Mouse (Mus musculus) lung, embryonic 15.5 days (tissue): ENCODE results near the gene Hnrnpa3. TPM values are rescaled to one million over a fixed set of nuclear protein-coding genes. Genes with fewer than 3 reads are reported as not detected.

ENCODE experiments used
- ATAC-seq: fragments of 200-750 bp; cut with Nextera tagmentation; 2 replicates; pipeline ENCODE4 v1.8.0; 2017; ENCODE audit warnings: moderate number of reproducible peaks, borderline replicate concordance; ENCODE audit not compliant: low FRiP score, low TSS enrichment; ENCODE audit errors: extremely low read depth
- H3K27ac ChIP-seq: fragments of 300-500 bp; sonication (generic); 2 replicates; pipeline ENCODE4 v1.5.1; 2015; ENCODE audit warnings: moderate library complexity, mild to moderate bottlenecking, inconsistent platforms
- H3K27me3 ChIP-seq: fragments of 300-500 bp; sonication (generic); 2 replicates; pipeline ENCODE4 v1.6.1; 2015; ENCODE audit warnings: inconsistent platforms
- H3K36me3 ChIP-seq: fragments of 300-500 bp; sonication (generic); 2 replicates; pipeline ENCODE4 v1.6.1; 2015; ENCODE audit warnings: inconsistent platforms
- H3K4me1 ChIP-seq: fragments of 300-500 bp; sonication (generic); 2 replicates; pipeline ENCODE4 v1.6.1; 2015; ENCODE audit warnings: inconsistent platforms
- H3K4me2 ChIP-seq: fragments of 300-500 bp; sonication (generic); 2 replicates; pipeline ENCODE4 v1.6.1; 2015; ENCODE audit warnings: inconsistent platforms, mild to moderate bottlenecking, moderate library complexity
- H3K4me3 ChIP-seq: fragments of 300-500 bp; sonication (generic); 2 replicates; pipeline ENCODE4 v1.5.1; 2015; ENCODE audit warnings: mild to moderate bottlenecking, inconsistent platforms
- H3K9ac ChIP-seq: fragments of 300-500 bp; sonication (generic); 2 replicates; pipeline ENCODE4 v1.6.1; 2015; ENCODE audit warnings: inconsistent platforms
- H3K9me3 ChIP-seq: fragments of 300-500 bp; sonication (generic); 2 replicates; pipeline ENCODE4 v1.6.1; 2016; ENCODE audit warnings: inconsistent platforms
- WGBS: fragments of 180-500 bp; shearing (Covaris S2); methylation state at CpG from one replicate; pipeline ENCODE4 v1.1.7; 2015; 5-methylcytosine and 5-hydroxymethylcytosine counted together
- polyA plus RNA-seq: library from polyadenylated mRNA; unstranded; fragments of >200 nt; fragmentation: Nextera tagmentation; extraction: Ambion mirVana; gene quantifications from 2 replicates; pipeline ENCODE4 v1.2.1, GENCODE M21; 2015

The Hnrnpa3 gene
- polyA plus RNA-seq, 1 experiment from 2014 or later = 410 TPM

DNA sequence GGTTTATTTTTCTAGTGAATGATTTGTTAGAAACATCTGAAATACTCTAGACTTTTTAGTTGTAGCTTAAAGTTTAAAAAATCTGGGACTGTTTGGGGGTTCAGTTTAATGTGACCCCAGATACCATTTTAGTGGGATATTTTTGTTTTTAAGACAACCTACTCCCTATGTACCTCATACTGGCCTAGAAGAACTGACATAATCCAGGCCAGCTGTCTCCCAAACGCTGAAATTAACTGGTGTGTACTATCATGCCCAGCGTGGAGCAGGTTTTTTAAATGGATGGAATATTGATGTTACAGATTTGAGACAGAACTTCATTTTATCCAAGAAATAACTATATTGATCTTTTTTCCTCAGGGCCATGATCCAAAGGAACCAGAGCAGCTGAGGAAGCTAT lies 2.0 kb downstream of the Hnrnpa3 start:
- Histone ChIP-seq H3K9me3 (no peaks in the 10 kb centered on the region), H3K27me3 (no peaks in the 10 kb centered on the region), H3K4me3 (peak overlapping the region; percentile 66), H3K4me2 (peak overlapping the region; percentile 72), H3K9ac (peak overlapping the region; percentile 97), H3K4me1 (peaks cover 16% of the 10 kb centered on the region), H3K36me3 (peaks cover 27% of the 10 kb centered on the region), H3K27ac (no peak overlapping the region)
- WGBS = 20% methylated on average over 2 of the region's 2 CpGs
- no peak for ATAC-seq

DNA sequence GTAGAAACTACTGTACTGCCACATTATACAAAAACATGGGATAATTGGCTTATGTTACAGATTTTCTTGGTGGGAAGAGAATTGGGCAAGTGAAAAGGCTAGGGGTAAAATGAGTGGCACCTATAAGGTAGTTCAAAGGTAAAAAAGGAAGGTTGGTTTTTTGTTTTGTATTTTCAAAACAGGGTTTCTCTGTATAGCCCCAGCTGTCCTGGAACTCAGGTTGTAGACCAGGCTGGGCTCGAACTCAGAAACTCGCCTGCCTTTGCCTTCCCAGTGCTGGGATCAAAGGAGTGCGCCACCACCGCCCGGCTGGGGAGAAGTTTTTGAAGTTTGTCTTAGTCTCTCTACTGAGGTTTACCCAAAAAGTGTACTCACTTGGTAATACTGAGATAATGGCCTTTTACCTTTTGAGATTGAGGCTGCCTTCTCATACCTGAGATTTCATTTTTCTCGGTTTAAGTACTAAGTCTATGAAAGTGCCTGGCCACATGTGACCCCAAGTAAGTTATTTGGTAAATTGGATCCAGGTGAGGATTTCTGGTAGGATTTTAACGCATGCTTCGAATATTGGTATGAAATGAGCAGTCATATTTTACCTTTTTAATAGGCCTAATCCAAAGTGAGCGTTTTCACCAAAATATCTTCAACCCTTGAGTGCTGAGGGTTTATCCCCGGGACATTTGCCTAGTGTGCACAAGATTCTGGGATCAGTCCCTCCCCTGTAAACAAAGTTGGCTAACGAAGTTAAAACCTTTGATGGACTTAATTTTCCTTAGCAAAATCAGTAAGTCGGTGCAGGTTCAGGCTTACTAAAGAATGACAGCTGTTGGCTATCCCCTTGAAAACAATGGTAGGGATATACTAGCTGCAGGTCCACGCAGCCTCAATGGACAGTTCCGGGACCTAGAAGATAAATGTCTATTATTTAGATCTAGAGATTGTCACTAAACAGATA lies 10.7 kb downstream of the Hnrnpa3 start:
- H3K27ac ChIP-seq = no peak overlapping the region
- 36% methylated on average over 14 of the region's 14 CpGs for WGBS

DNA sequence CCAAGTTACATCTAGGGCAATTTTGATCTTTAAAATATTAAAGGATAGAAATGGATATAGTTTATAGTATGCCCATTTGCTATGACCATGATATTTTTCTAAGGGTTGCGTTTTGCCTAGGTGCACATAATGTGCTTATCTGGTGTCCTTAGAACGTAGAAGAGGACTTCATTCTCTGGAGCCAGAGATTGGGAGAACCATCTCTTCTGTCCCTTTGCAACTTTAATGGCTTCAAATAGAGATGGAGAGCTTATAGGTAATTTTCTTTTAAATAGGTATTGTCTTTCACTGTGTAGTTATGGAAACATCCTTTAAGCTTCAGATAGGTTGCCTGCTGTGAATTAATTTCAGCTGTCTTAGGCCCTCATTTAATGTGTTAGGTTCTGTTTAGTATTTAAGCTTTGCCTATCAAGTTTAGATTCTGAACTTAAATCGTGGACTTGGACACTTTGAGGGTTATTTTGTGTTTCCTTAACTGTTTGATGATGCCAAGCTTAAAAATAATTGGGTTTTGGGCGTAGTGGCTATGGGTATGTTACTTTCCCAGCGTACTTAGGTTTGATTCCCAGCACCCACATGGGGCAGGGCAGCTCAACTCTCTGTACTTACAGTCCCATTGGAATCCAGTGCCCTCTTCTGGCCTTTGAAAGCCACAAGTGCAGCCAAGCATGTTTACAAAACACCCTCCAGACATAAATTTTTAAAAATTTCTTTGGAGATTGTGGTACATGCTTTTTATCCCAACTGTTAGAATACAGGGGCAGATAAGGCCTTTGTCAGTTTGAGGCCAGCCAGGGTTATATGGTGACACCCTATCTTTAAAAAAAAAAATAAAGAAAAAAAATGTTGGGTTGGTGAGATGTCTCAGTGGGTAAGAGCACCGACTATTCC lies 11.6 kb downstream of the Hnrnpa3 start:
- 0 out of 2 replicates have a peak overlapping the region, but pooled peaks have one; percentile 15 for H3K27ac ChIP-seq
- no peak for ATAC-seq
- no peak overlapping the region for H3K9ac ChIP-seq
- peaks cover 18% of the 10 kb centered on the region for H3K36me3 ChIP-seq
- H3K4me3 ChIP-seq = no peak overlapping the region
- no peaks in the 10 kb centered on the region for H3K9me3 ChIP-seq
- no peaks in the 10 kb centered on the region for H3K4me1 ChIP-seq
- H3K27me3 ChIP-seq = no peaks in the 10 kb centered on the region
- 73% methylated on average over 6 of the region's 6 CpGs for WGBS
- no peak overlapping the region for H3K4me2 ChIP-seq

More for the DNA sequence above, 10.7 kb downstream of the Hnrnpa3 start:
- no peaks in the 10 kb centered on the region for H3K4me1 ChIP-seq
- H3K4me2 ChIP-seq = no peak overlapping the region
- H3K9ac ChIP-seq = no peak overlapping the region
- H3K27me3 ChIP-seq = no peaks in the 10 kb centered on the region
- no peaks in the 10 kb centered on the region for H3K9me3 ChIP-seq
- ATAC-seq = no peak
- no peak overlapping the region for H3K4me3 ChIP-seq
- peaks cover 16% of the 10 kb centered on the region for H3K36me3 ChIP-seq

DNA sequence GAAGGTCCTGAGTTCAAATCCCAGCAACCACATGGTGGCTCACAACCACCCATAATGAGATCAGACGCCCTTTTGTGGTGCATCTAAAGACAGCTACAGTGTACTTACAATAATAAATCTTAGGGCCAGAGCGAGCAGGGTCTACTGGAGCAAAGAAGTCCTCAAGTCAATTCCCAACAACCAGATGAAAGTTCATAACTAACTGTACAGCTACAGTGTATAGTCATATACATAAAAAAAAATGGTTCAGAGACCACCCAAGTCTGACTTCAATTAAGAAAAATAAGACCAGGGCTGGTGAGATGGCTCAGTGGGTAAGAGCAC lies 12.2 kb downstream of the Hnrnpa3 start:
- no peak for ATAC-seq
- Histone ChIP-seq H3K9me3 (no peaks in the 10 kb centered on the region), H3K27ac (no peak overlapping the region), H3K9ac (no peak overlapping the region), H3K4me2 (no peak overlapping the region), H3K27me3 (no peaks in the 10 kb centered on the region), H3K4me3 (no peak overlapping the region), H3K36me3 (peaks cover 24% of the 10 kb centered on the region), H3K4me1 (no peaks in the 10 kb centered on the region)
- 77% methylated on average over 2 of the region's 2 CpGs for WGBS

DNA sequence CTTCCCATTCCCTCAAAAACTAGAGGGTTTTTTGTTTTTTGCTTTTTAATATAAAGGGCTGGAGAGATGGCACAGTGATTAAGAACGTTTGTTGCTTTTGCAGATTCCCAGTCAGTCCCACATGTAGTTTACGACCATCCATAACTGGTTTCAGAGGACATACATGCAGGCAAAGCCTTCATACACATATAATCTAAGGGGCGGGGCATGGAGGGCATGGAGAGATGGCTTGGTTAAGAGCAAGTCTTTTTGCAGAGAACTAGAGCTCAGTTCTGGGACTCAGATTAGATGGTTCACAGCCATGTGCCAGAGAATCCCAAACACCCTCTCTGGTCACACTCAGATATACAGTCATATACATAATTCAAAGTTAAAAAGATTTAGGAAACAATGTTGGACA lies 13.5 kb downstream of the Hnrnpa3 start:
- peaks cover 35% of the 10 kb centered on the region for H3K36me3 ChIP-seq
- 63% methylated on average over 3 of the region's 3 CpGs for WGBS

DNA sequence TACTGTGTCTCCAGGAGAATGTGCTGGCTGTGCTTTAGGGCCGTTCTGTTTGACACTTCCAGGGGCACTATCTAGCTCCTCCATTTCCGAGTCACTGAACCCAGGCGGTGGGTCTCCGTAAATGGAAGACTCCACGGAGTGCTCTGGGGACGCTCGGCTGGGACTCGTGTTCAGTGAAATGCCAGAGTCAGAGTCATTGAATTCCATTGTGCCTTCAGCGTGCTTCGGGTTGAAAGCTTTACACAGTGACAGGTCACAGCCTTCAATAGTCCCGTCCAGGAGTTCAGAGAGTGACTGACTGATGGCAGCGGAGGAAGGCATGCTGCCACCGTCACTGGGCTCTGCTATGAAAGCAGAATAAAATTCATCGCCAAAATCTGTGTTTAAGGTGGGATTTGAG lies 17.5 kb downstream of the Hnrnpa3 start:
- Histone ChIP-seq H3K27ac (no peak overlapping the region), H3K4me1 (peaks cover 5% of the 10 kb centered on the region; the same call in 1 of the 2 replicates), H3K9me3 (no peaks in the 10 kb centered on the region), H3K4me2 (no peak overlapping the region), H3K27me3 (no peaks in the 10 kb centered on the region), H3K4me3 (no peak overlapping the region), H3K36me3 (peaks cover 48% of the 10 kb centered on the region), H3K9ac (no peak overlapping the region)
- WGBS = 88% methylated on average over 14 of the region's 14 CpGs
- no peak for ATAC-seq

More for the DNA sequence above, 13.5 kb downstream of the Hnrnpa3 start:
- ATAC-seq = no peak
- Histone ChIP-seq H3K27me3 (no peaks in the 10 kb centered on the region), H3K27ac (no peak overlapping the region), H3K9me3 (no peaks in the 10 kb centered on the region), H3K4me3 (no peak overlapping the region), H3K4me2 (no peak overlapping the region), H3K4me1 (no peaks in the 10 kb centered on the region), H3K9ac (no peak overlapping the region)

DNA sequence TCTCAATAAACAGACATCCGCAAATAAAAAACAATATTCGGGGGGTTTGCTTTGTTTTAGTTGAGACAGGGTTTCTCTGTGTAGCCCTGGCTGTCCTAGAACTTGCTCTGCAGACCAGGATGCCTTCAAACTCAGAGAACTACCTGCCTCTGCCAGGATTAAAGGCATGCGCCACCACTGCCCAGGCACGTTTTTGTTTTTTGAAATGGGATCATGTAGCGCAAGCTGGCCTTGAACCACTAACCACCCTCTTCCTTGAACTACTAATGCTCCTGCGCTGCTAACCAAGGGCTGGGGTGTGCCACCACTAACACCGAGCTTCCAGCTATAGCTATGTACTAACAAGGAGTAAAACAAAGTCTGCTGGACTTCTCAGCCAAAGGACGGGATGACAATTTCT lies 20.9 kb downstream of the Hnrnpa3 start:
- peaks cover 31% of the 10 kb centered on the region for H3K4me1 ChIP-seq
- WGBS = 88% methylated on average over 8 of the region's 8 CpGs
- H3K36me3 ChIP-seq = peaks cover 34% of the 10 kb centered on the region
- H3K9ac ChIP-seq = no peak overlapping the region
- no peak for ATAC-seq
- no peaks in the 10 kb centered on the region for H3K9me3 ChIP-seq
- H3K4me2 ChIP-seq = no peak overlapping the region
- no peak overlapping the region for H3K4me3 ChIP-seq
- no peak overlapping the region for H3K27ac ChIP-seq
- no peaks in the 10 kb centered on the region for H3K27me3 ChIP-seq

DNA sequence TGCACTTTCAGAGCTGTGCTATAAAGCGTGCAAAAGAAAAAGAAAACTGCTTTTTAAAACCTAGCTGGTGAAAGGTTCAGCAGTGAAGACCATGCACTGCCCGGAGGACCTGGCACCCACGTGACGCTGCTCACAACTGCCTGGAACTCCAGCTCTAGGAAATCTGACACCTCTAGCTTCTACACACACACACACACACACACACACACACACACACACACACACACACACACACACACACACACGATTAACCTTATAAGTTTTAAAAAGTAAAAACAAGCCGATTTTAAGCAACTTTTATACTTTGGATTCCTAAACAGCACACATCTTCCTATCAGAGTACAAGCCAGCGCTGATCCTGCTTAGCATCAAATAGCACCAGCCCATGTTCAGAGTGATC lies 22.4 kb downstream of the Hnrnpa3 start:
- WGBS = 42% methylated on average over 7 of the region's 7 CpGs
- no peaks in the 10 kb centered on the region for H3K9me3 ChIP-seq
- no peak overlapping the region for H3K4me2 ChIP-seq
- H3K36me3 ChIP-seq = peaks cover 22% of the 10 kb centered on the region
- H3K9ac ChIP-seq = no peak overlapping the region
- no peaks in the 10 kb centered on the region for H3K27me3 ChIP-seq
- H3K27ac ChIP-seq = no peak overlapping the region
- no peak for ATAC-seq
- H3K4me1 ChIP-seq = peaks cover 41% of the 10 kb centered on the region
- no peak overlapping the region for H3K4me3 ChIP-seq

DNA sequence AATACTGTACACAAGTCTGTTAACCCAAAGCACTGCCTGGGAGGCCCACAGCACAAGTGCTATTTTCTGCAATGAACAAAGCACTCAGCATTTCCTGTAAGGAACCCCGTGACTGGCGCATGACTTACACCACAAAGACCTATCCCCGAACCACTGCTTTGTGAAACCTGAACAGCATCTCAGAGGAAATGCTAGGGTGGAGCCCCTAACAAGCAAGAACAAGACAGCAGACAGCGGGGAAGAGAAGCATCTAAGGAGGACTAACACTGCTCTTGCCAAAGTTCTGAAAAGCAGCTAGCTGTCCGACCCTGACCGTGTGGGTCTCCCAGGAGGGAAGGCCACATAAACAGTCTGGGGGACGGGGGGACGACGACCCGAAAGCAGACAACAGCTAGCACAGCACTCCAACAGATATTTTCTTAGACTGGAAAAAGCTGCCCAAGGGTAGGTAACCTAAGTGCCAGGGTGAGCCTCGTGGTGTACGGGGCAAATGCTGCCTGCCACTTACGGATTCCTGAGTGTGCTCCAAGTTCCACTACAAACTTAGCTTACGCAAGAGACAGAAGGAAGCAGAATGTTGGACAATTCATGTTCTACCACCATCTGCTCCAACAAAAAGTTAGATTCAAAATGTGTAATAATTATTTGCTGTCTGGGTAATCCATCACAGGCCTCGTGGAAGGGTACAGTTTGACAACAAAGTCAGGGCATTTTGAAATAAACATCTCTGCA lies 24.1 kb downstream of the Hnrnpa3 start:
- H3K9ac ChIP-seq = no peak overlapping the region
- ATAC-seq = peak; percentile 48; the same call in 1 of the 2 replicates
- H3K27me3 ChIP-seq = no peaks in the 10 kb centered on the region
- H3K4me2 ChIP-seq = peak overlapping the region; percentile 39
- peaks cover 11% of the 10 kb centered on the region for H3K36me3 ChIP-seq
- no peaks in the 10 kb centered on the region for H3K9me3 ChIP-seq
- peaks cover 51% of the 10 kb centered on the region for H3K4me1 ChIP-seq
- WGBS = 28% methylated on average over 15 of the region's 15 CpGs
- H3K4me3 ChIP-seq = no peak overlapping the region
- peak overlapping the region; percentile 90 for H3K27ac ChIP-seq

DNA sequence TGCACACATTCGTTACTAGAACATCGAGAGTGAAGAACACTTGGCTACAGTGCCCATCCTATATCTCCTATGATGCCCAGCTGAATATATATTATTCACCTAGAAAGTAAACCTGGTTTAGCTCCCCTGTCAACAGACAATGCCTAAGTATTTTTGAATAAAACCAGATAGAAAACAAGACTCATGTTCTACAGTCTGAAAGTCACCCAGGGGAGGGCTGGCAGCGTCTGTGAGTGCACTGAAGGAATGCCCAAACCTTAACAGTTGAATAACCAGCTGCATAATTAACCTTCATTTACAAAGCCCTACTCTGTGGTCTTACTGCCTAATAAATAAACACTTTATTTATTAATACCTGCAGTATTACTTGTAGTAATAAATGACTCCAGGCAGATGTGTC lies 25.5 kb downstream of the Hnrnpa3 start:
- Histone ChIP-seq H3K4me2 (no peak overlapping the region), H3K27ac (no peak overlapping the region)

DNA sequence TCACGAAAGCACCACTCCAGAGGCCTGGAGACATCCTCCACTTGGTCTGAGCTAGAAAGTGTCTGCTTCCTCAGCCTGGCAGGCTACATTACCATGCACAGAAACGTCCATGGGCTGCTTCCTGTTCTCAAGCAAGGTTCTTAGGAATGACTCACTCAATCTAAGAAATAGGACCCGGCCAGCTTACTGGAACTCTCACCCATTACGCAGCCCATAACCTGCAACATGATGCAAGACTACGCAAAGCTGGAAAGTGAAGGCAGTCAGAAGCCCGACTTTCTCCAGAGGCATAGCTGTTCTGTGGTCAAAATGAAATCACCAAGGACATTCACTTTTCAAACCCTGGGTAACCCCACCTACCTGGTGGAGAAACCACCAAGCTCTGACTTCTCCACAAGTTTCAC lies 26.4 kb downstream of the Hnrnpa3 start:
- WGBS = 62% methylated on average over 6 of the region's 6 CpGs
- H3K27me3 ChIP-seq = no peaks in the 10 kb centered on the region
- H3K4me1 ChIP-seq = peaks cover 51% of the 10 kb centered on the region
- no peak for ATAC-seq
- no peak overlapping the region for H3K4me3 ChIP-seq
- H3K9ac ChIP-seq = no peak overlapping the region
- H3K36me3 ChIP-seq = no peaks in the 10 kb centered on the region
- H3K4me2 ChIP-seq = no peak overlapping the region
- H3K27ac ChIP-seq = 0 out of 2 replicates have a peak overlapping the region, but pooled peaks have one; percentile 3
- no peaks in the 10 kb centered on the region for H3K9me3 ChIP-seq

More for the DNA sequence above, 25.5 kb downstream of the Hnrnpa3 start:
- H3K9ac ChIP-seq = no peak overlapping the region
- no peaks in the 10 kb centered on the region for H3K27me3 ChIP-seq
- no peaks in the 10 kb centered on the region for H3K36me3 ChIP-seq
- no peaks in the 10 kb centered on the region for H3K9me3 ChIP-seq
- 71% methylated on average over 3 of the region's 3 CpGs for WGBS
- ATAC-seq = no peak
- peaks cover 51% of the 10 kb centered on the region for H3K4me1 ChIP-seq
- no peak overlapping the region for H3K4me3 ChIP-seq
